15 mouse cellular contexts compared by ENCODE assay signal in the genomic region with DNA sequence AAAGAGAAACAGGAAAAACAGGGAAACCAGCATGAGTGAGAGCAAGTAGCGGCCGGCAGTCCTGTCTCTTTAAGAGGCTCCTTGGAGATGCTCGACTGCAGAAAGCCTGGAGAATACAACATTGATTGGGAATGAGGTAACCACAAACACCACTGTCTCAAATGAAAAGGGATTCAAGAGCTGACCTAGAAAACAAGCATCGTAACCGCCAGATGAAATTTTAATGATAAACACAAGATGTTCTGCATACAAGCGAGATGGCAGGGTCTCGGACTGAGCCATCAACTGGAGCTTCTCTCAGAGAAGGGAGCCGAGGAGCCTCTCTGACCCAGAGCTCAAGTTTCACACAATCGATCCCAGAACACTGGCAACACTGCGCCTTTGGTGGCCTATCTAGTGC. TPM values are rescaled to one million over a fixed set of nuclear protein-coding genes. Genes with fewer than 3 reads are reported as not detected.
DNase-seq lines count a peak whose midpoint lies in the region; ATAC-seq and TF ChIP-seq lines count a peak whose summit lies in the region.
"Had no signal": no experiment of that assay in that cellular context is flagged by ENCODE, and none has a peak within 500 bp of the region (broad histone marks: within the 10 kb centered on the region; RNA-seq: fewer than 3 reads in every experiment).

No protein-coding gene starts in this region.

- no peaks in the 10 kb centered on the region for H3K9me3 ChIP-seq in limb, embryonic 15.5 days
- H3K9me3 ChIP-seq in limb, embryonic 10.5 days (replicated peaks) = no peaks in the 10 kb centered on the region
- no peaks in the 10 kb centered on the region for H3K9me3 ChIP-seq in hindbrain, postnatal 0 days (ENCODE audit: low read length)
- H3K9me3 ChIP-seq: neural tube, embryonic 12.5 days had no signal

- TF ChIP-seq CTCF in hindbrain, postnatal 0 days (IDR thresholded peaks at IDR 0.05; ENCODE audit: low read depth) = no peak

- WGBS in limb, embryonic 15.5 days = 59% methylated on average over 10 of the region's 10 CpGs
- WGBS in limb, embryonic 10.5 days = 53% methylated on average over 10 of the region's 10 CpGs
- WGBS in hindbrain, postnatal 0 days = 47% methylated on average over 10 of the region's 10 CpGs

- no peak overlapping the region for H3K27ac ChIP-seq in limb, embryonic 15.5 days
- no peak overlapping the region for H3K27ac ChIP-seq in limb, embryonic 10.5 days
- peak overlapping the region; percentile 55; the same call in 1 of the 2 replicates for H3K27ac ChIP-seq in hindbrain, postnatal 0 days
- H3K27ac ChIP-seq: liver, embryonic 14.5 days; macrophage; neural tube, embryonic 12.5 days had no signal

- H3K9ac ChIP-seq in limb, embryonic 15.5 days = no peak overlapping the region
- H3K9ac ChIP-seq in hindbrain, postnatal 0 days (replicated peaks; ENCODE audit: low read length) = no peak overlapping the region
- H3K9ac ChIP-seq: liver, embryonic 14.5 days; neural tube, embryonic 12.5 days had no signal

- H3K36me3 ChIP-seq in limb, embryonic 15.5 days = peaks cover 49% of the 10 kb centered on the region
- peaks cover 87% of the 10 kb centered on the region for H3K36me3 ChIP-seq in limb, embryonic 10.5 days
- H3K36me3 ChIP-seq in hindbrain, postnatal 0 days (ENCODE audit: insufficient read depth, low read length) = peaks cover 12% of the 10 kb centered on the region; the same call in 1 of the 2 replicates

- H3K4me1 ChIP-seq in limb, embryonic 15.5 days = peaks cover 12% of the 10 kb centered on the region
- H3K4me1 ChIP-seq in limb, embryonic 10.5 days = peaks cover 9% of the 10 kb centered on the region; the same call in 1 of the 2 replicates
- H3K4me1 ChIP-seq in hindbrain, postnatal 0 days (ENCODE audit: insufficient read depth, low read length) = 0 out of 2 replicates have a peak, but pooled peaks cover 4% of the 10 kb centered on the region

- no peak overlapping the region for H3K4me3 ChIP-seq in limb, embryonic 15.5 days
- no peak overlapping the region for H3K4me3 ChIP-seq in limb, embryonic 10.5 days
- no peak overlapping the region for H3K4me3 ChIP-seq in hindbrain, postnatal 0 days (ENCODE audit: low read length)
- H3K4me3 ChIP-seq: neural tube, embryonic 12.5 days had no signal

- ATAC-seq in limb, embryonic 15.5 days (ENCODE audit: insufficient number of reproducible peaks, low FRiP score, low TSS enrichment, low read depth) = 0 out of 2 replicates have a peak, but pooled peaks have one; percentile 37
- ATAC-seq in hindbrain, postnatal 0 days = peak; percentile 41; the same call in 1 of the 2 replicates
- no peak for ATAC-seq in CD4-positive, CD25-positive, alpha-beta regulatory T cell, adult 4 months
- ATAC-seq: activated CD4-positive, CD25-positive, alpha-beta regulatory T cell, adult 4 months had no signal

- DNase-seq in embryo, embryonic 11 days = peak; percentile 14
- DNase-seq in embryo, embryonic 10 days (ENCODE audit: low spot score) = no peak
- no peak for DNase-seq in limb, embryonic 10.5 days (ENCODE audit: low spot score)
- DNase-seq in hindbrain, postnatal 0 days (ENCODE audit: low spot score) = peak; percentile 46
- peak; percentile 34 for DNase-seq in skeletal muscle tissue, adult 2 months (ENCODE audit: low read depth, low spot score)
- no peak for DNase-seq in kidney, postnatal 4 days
- DNase-seq: gastrocnemius, postnatal 14 days; kidney, postnatal 36 days; right cerebral cortex, postnatal 14 days had no signal

- no peaks in the 10 kb centered on the region for H3K27me3 ChIP-seq in limb, embryonic 15.5 days
- no peaks in the 10 kb centered on the region for H3K27me3 ChIP-seq in limb, embryonic 10.5 days (ENCODE audit: low read depth, poor library complexity, severe bottlenecking)
- H3K27me3 ChIP-seq in hindbrain, postnatal 0 days (ENCODE audit: insufficient read depth, low read length) = no peaks in the 10 kb centered on the region
- H3K27me3 ChIP-seq: neural tube, embryonic 12.5 days had no signal

- H3K4me2 ChIP-seq in limb, embryonic 15.5 days = no peak overlapping the region
- H3K4me2 ChIP-seq in hindbrain, postnatal 0 days (ENCODE audit: low read depth, low read length) = no peak overlapping the region
- H3K4me2 ChIP-seq: neural tube, embryonic 12.5 days had no signal

RNA-seq across cellular contexts. Expression of a gene that starts 32.2 kb away (rescaled TPM):
- 20.7 and 26.3 TPM in 2 replicates for polyA plus RNA-seq in limb, embryonic 15.5 days (2015; fragmentation: Nextera tagmentation; extraction: Ambion mirVana)
- polyA plus RNA-seq in limb, embryonic 10.5 days (2016; fragmentation: Nextera tagmentation; extraction: Ambion mirVana) = 36.8 and 37.9 TPM in 2 replicates
- total RNA-seq in hindbrain, postnatal 0 days (2014; rRNA removed) = 57.5 and 58.0 TPM in 2 replicates
- 18.0 and 18.2 TPM in 2 replicates for polyA plus RNA-seq in hindbrain, postnatal 0 days (2015; fragmentation: Nextera tagmentation; extraction: Ambion mirVana)
- 1 to 10 TPM; 3.1 to 3.3 TPM for polyA plus RNA-seq in CD4-positive, CD25-positive, alpha-beta regulatory T cell, adult 4 months (2017; shearing (Covaris generic))

RNA-seq across cellular contexts. Expression of a gene that starts 41.4 kb away (rescaled TPM):
- polyA plus RNA-seq in limb, embryonic 15.5 days (2015; fragmentation: Nextera tagmentation; extraction: Ambion mirVana) = 0.04 and 0.10 TPM in 2 replicates
- 0.03 TPM in 2 replicates for polyA plus RNA-seq in limb, embryonic 10.5 days (2016; fragmentation: Nextera tagmentation; extraction: Ambion mirVana)
- total RNA-seq in hindbrain, postnatal 0 days (2014; rRNA removed) = 14.0 TPM in 2 replicates
- 4.3 and 4.6 TPM in 2 replicates for polyA plus RNA-seq in hindbrain, postnatal 0 days (2015; fragmentation: Nextera tagmentation; extraction: Ambion mirVana)
- polyA plus RNA-seq in CD4-positive, CD25-positive, alpha-beta regulatory T cell, adult 4 months (2017; shearing (Covaris generic)) = not detected
- polyA plus RNA-seq: macrophage had no signal

Comparison
In these comparisons a context has a peak if more than half of its experiments do, and no peak if none do; other contexts are left out.
1. DNase-seq: peak in embryo, embryonic 11 days (single experiment), hindbrain, postnatal 0 days (single experiment) and skeletal muscle tissue, adult 2 months (single experiment); none in embryo, embryonic 10 days (single experiment), limb, embryonic 10.5 days (single experiment) and kidney, postnatal 4 days (0 of 2).